Mouse (Mus musculus) heart, postnatal 0 days (tissue): ENCODE measurements at regions not wholly inside any gene's neighbourhood (a gene's known extent, or its start where the extent isn't known, plus 50 kb on each side); places are given as distances from the start of the nearest gene placed in this dataset.

ENCODE experiments used
- CTCF ChIP-seq: IDR thresholded peaks from 2 replicates; pipeline ENCODE4 v1.5.1; 2016; ENCODE audit warnings: antibody characterized with exemption, control low read depth, low read depth
- EP300 ChIP-seq: IDR thresholded peaks from 2 replicates; pipeline ENCODE4 v1.6.1; 2016; ENCODE audit warnings: antibody characterized with exemption, low read depth

DNA sequence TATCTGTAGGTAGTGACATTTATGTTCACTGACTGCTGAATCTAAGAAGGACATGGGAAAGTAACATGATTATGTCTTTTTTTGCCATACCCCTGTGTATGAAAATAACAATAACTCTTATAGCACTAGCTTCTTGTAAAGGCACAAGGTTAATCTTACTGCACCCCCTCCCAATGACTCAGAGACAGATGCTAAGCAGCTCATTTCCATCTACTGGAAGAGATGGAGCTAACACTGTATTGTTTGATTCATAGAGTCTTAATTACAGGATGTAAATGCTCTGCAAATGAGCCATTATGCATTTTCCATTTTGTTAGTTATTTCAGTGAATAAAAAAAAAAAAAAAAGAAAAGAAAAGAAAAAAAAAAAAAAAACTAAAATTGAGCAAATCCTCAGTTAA is 827.7 kb upstream of the Cited2 start:
- no peak for TF ChIP-seq CTCF
- TF ChIP-seq EP300: no peak
